Mouse (Mus musculus) neural tube, embryonic 10.5 days (tissue): ENCODE data around the gene Rmnd5b.
"Not testable (repeated sequence)": the region's sequence is repeated elsewhere in the genome, so short reads cannot be mapped to it uniquely, and the experiment has no call there.

Experiments used
- DNase-seq: peaks from one replicate; pipeline ENCODE4 v3.0.0-alpha.2; 2017; ENCODE audit warnings: low spot score; ENCODE audit errors: extremely low spot score

Rmnd5b gene

GRCm38 (mm10) chr11:51649889-51650199, 14.1 kb upstream of the Rmnd5b start:
- peak; percentile 37 for DNase-seq

- DNase-seq = peak; percentile 44
Observed at GRCm38 (mm10) chr11:51649111-51649888, 13.6 kb upstream of the Rmnd5b start.

GRCm38 (mm10) chr11:51648566-51648965, 12.9 kb upstream of the Rmnd5b start:
- DNase-seq = peak; percentile 72

GRCm38 (mm10) chr11:51646751-51647667, 11.3 kb upstream of the Rmnd5b start:
- peak; percentile 19 for DNase-seq

DNA sequence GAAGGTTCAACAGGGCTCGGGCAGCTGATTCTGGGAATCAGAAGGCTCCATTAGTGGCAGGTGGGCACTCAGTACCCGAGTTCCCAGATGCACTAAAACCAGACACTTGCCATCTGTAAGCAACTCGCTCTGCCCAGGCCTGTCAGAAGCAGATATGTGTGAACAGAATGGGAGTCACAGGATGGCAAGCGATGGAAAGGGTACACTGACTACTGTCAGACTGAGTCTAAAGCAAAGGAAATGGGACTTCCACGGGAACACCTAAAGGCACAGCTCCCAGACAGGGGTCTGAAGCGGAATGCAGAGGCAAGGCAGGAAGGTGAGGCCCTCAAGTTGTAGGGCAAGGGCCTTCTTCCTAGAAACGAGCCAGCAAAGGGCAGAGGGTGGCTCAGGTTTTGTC, 10.5 kb upstream of the Rmnd5b start:
- DNase-seq = no peak

DNA sequence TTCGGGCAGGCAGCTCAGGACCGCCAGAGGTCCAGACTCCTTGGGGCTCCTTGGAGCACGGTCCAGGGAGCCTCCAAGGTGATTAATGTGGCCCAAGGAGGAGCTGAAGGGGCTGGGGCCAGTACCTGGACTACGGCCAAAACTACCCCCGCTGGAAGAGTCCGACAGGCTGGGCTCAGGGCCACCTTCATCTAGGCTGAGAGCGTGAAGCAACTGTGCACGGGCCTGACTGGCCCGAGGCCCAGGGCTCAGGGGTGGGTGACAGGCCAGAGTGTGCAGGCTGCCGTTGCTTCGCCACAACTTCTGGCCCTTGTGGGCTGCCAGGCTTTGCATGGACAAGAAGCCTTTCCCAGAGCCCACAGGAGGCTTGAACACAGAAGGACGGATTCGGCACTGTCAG, 9.6 kb upstream of the Rmnd5b start:
- no peak for DNase-seq

DNA sequence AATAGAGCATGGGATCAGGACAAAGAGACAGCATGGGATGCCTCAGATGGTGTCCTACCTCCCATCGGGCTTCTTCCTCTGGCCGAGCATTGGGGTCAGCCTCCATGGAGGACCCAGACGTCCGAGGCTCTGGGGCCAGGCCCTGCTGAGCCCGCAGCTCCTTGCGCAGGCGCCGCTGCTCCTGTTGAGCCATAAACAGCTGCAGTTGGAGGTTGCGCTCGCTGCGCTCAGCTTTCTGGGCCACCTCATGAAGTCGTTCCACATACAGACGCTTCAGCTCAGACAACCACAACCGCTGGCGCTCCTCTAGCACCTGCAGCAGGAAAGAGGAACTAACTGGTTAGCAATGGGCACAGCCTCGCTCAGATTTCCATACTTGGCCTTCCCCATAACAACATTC, 8.5 kb upstream of the Rmnd5b start:
- DNase-seq = no peak

GRCm38 (mm10) chr11:51643761-51644160, 8.1 kb upstream of the Rmnd5b start:
- no peak for DNase-seq

DNA sequence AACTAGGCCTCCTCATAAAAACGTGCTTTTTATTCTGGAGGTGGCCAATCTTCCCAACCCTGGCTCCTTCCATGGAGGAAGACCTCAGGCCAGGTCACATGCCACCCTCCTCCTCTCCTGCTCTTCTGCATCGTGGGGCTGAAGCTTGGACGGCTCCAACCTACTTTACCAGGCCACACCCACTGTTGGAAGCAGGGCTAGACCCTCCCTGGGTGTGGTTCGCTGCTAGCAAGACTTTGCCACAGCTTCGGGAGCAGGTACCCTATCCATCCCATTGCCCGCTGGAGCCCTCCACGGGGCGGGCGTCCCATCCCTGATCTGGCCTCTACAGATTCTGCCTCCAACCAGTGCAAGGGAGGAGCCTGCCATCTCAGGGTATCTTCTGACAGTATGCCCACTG, 7.5 kb upstream of the Rmnd5b start:
- DNase-seq = no peak

- DNase-seq = no peak
Observed at GRCm38 (mm10) chr11:51640748-51641147, 5.1 kb upstream of the Rmnd5b start.

- no peak for DNase-seq
Observed at GRCm38 (mm10) chr11:51638497-51638896, 2.8 kb upstream of the Rmnd5b start.

GRCm38 (mm10) chr11:51637971-51638414, 2.3 kb upstream of the Rmnd5b start:
- DNase-seq = peak; percentile 63

GRCm38 (mm10) chr11:51636323-51636684, 608 bp upstream of the Rmnd5b start:
- peak; percentile 68 for DNase-seq

- DNase-seq = no peak
Observed at GRCm38 (mm10) chr11:51635127-51635524, 570 bp downstream of the Rmnd5b start.

- DNase-seq = no peak
Observed at GRCm38 (mm10) chr11:51633721-51634120, 2.0 kb downstream of the Rmnd5b start.

GRCm38 (mm10) chr11:51633200-51633599, 2.5 kb downstream of the Rmnd5b start:
- not testable (repeated sequence) for DNase-seq

- no peak for DNase-seq
Observed at GRCm38 (mm10) chr11:51632130-51632753, 3.5 kb downstream of the Rmnd5b start.

GRCm38 (mm10) chr11:51629651-51630314, 5.9 kb downstream of the Rmnd5b start:
- DNase-seq = no peak

DNA sequence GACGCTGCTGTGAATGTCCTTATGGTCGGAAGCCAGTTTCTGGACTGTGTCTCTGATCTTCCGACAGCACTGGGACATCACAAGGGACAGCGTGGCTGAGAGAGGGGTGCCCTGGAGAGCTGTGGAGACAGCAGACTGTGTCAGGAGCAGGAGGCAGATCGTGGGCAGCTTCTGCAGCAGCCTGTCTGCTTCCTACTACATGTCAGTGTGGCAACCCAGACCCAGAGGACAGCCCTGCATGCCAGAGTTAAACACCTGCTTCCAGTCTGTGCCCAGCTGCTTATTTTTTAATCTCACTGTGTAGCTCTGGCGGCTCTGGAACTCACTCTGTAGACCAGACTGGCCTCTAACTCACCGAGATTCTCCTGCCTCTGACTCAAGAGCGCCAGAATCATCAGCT, 7.8 kb downstream of the Rmnd5b start:
- no peak for DNase-seq

- DNase-seq = no peak
Observed at GRCm38 (mm10) chr11:51627425-51627824, 8.3 kb downstream of the Rmnd5b start.

DNA sequence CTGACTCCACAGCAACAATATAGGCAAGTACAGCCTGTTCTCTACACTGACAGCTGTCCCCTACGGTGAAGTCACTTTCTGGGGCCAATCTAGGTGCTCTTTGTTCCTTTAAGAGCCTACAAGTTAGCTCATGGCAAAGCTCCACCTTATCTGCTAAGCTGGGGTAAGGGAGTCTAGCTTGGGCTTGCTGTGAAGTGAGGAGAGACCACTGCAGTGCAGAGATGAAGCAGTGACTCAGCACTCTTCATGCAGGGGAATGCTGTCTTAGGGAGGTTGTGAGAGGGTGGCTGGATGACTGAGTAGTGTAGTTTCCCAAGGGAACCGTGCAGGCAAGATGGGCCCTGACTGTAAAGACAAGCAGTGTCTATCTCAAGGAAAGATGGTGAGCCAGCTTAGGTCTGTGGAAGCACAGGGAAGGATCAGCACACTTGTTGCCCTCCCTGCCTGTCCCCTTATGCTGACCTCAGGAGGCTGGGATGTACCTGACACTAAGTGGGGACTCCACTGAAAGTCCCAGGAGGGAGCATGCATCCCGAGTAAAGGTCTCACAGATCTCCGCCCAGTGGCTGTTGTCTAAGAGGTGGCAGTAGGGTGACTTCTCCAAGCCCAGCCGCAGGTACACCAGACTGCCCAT, 10.4 kb downstream of the Rmnd5b start:
- DNase-seq = no peak
